Mouse (Mus musculus): ENCODE data around the gene Lrrc4. TPM values are rescaled to one million over a fixed set of nuclear protein-coding genes. Genes with fewer than 3 reads are reported as not detected.

The Lrrc4 gene
- polyA plus RNA-seq, 1 experiment from 2014 or later: 0.22 TPM

GRCm38 (mm10) chr6:28795792-28796515 lies 35.6 kb downstream of the Lrrc4 start:
- Histone ChIP-seq H3K27me3 (ENCODE audit: control insufficient read depth, insufficient read depth, low read length) (no peaks in the 10 kb centered on the region), H3K4me2 (ENCODE audit: low read depth, low read length) (no peak overlapping the region), H3K9ac (ENCODE audit: low read length) (no peak overlapping the region), H3K27ac (ENCODE audit: low read length) (no peak overlapping the region), H3K4me1 (ENCODE audit: control insufficient read depth, insufficient read depth, low read length) (peaks cover 3% of the 10 kb centered on the region; the same call in 1 of the 2 replicates), H3K4me3 (ENCODE audit: low read length) (no peak overlapping the region), H3K36me3 (ENCODE audit: control insufficient read depth, insufficient read depth) (0 out of 2 replicates have a peak, but pooled peaks cover 6% of the 10 kb centered on the region), H3K9me3 (replicated peaks; ENCODE audit: control insufficient read depth, low read length) (no peaks in the 10 kb centered on the region)
- WGBS: 81% methylated on average over 16 of the region's 16 CpGs
- ATAC-seq (replicated peaks; ENCODE audit: extremely low read depth, insufficient read depth, low FRiP score): no peak

- H3K4me3 ChIP-seq (ENCODE audit: low read length): no peak overlapping the region
- WGBS: 48% methylated on average over 9 of the region's 9 CpGs
- ATAC-seq (replicated peaks; ENCODE audit: extremely low read depth, insufficient read depth, low FRiP score): 0 out of 2 replicates have a peak, but pooled peaks have one; percentile 18
- H3K4me1 ChIP-seq (ENCODE audit: control insufficient read depth, insufficient read depth, low read length): peaks cover 3% of the 10 kb centered on the region; the same call in 1 of the 2 replicates
- no peaks in the 10 kb centered on the region for H3K9me3 ChIP-seq (replicated peaks; ENCODE audit: control insufficient read depth, low read length)
- no peak overlapping the region for H3K4me2 ChIP-seq (ENCODE audit: low read depth, low read length)
- 0 out of 2 replicates have a peak, but pooled peaks cover 6% of the 10 kb centered on the region for H3K36me3 ChIP-seq (ENCODE audit: control insufficient read depth, insufficient read depth)
- no peak overlapping the region for H3K27ac ChIP-seq (ENCODE audit: low read length)
- no peak overlapping the region for H3K9ac ChIP-seq (ENCODE audit: low read length)
- H3K27me3 ChIP-seq (ENCODE audit: control insufficient read depth, insufficient read depth, low read length): no peaks in the 10 kb centered on the region
Measured at GRCm38 (mm10) chr6:28795380-28795779, 36.2 kb downstream of the Lrrc4 start.

GRCm38 (mm10) chr6:28791809-28792208 lies 39.7 kb downstream of the Lrrc4 start:
- H3K4me3 ChIP-seq (ENCODE audit: low read length): no peak overlapping the region
- no peaks in the 10 kb centered on the region for H3K9me3 ChIP-seq (replicated peaks; ENCODE audit: control insufficient read depth, low read length)
- no peak overlapping the region for H3K9ac ChIP-seq (ENCODE audit: low read length)
- no peaks in the 10 kb centered on the region for H3K27me3 ChIP-seq (ENCODE audit: control insufficient read depth, insufficient read depth, low read length)
- H3K36me3 ChIP-seq (ENCODE audit: control insufficient read depth, insufficient read depth): 0 out of 2 replicates have a peak, but pooled peaks cover 6% of the 10 kb centered on the region
- 64% methylated on average over 3 of the region's 3 CpGs for WGBS
- no peak for ATAC-seq (replicated peaks; ENCODE audit: extremely low read depth, insufficient read depth, low FRiP score)
- H3K27ac ChIP-seq (ENCODE audit: low read length): no peak overlapping the region; the same call in 1 of the 2 replicates
- no peak overlapping the region for H3K4me2 ChIP-seq (ENCODE audit: low read depth, low read length)
- H3K4me1 ChIP-seq (ENCODE audit: control insufficient read depth, insufficient read depth, low read length): peaks cover 15% of the 10 kb centered on the region

DNA sequence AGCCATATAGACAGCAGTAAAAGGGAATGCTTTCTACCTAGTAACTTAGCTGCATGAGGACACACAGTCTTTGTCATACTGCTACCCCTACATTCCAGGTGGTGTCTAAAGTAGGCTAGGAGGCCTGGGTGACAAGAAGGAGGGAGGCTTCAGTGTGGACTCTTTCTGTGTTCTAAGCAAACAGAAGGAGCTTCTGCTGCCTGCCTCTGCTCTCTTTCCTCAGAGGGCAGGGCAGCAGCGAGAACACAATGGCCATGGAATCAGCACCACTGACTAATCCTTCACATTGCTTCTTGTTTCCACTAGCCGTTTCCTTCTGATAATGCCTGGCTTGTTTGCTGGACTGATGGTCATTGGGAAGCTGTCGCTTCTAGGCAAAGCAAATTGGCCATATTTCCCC lies 40.4 kb downstream of the Lrrc4 start:
- 0 out of 2 replicates have a peak, but pooled peaks have one; percentile 6 for ATAC-seq (replicated peaks; ENCODE audit: extremely low read depth, insufficient read depth, low FRiP score)
- Histone ChIP-seq H3K4me1 (ENCODE audit: control insufficient read depth, insufficient read depth, low read length) (peaks cover 15% of the 10 kb centered on the region), H3K36me3 (ENCODE audit: control insufficient read depth, insufficient read depth) (0 out of 2 replicates have a peak, but pooled peaks cover 2% of the 10 kb centered on the region), H3K4me2 (ENCODE audit: low read depth, low read length) (no peak overlapping the region), H3K9me3 (replicated peaks; ENCODE audit: control insufficient read depth, low read length) (no peaks in the 10 kb centered on the region), H3K27ac (ENCODE audit: low read length) (peak overlapping the region; percentile 33; the same call in 1 of the 2 replicates), H3K4me3 (ENCODE audit: low read length) (no peak overlapping the region), H3K27me3 (ENCODE audit: control insufficient read depth, insufficient read depth, low read length) (no peaks in the 10 kb centered on the region), H3K9ac (ENCODE audit: low read length) (no peak overlapping the region)
- 53% methylated on average over 3 of the region's 3 CpGs for WGBS

DNA sequence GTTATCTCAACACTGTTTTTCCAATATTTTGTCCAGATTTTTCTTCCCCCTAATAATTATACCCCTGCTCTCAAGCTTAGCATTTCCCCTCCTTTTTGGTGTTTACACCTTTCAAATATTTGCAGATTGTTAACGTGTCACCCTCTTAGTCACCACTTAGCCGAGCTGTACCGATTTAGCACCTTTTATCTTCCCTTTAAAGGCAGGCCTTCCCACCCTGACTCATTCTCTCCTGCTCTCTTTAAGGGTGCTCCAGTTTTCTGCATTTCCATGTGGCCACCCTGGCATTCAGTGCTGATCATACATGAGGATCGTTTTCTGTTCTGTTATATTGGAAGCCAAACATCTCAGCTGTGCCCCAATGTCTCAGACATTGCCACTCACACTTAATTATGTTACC lies 41.9 kb downstream of the Lrrc4 start:
- no peaks in the 10 kb centered on the region for H3K9me3 ChIP-seq (replicated peaks; ENCODE audit: control insufficient read depth, low read length)
- no peak overlapping the region for H3K4me2 ChIP-seq (ENCODE audit: low read depth, low read length)
- H3K4me3 ChIP-seq (ENCODE audit: low read length): no peak overlapping the region
- no peak for ATAC-seq (replicated peaks; ENCODE audit: extremely low read depth, insufficient read depth, low FRiP score)
- no peaks in the 10 kb centered on the region for H3K27me3 ChIP-seq (ENCODE audit: control insufficient read depth, insufficient read depth, low read length)
- no peak overlapping the region for H3K27ac ChIP-seq (ENCODE audit: low read length)
- WGBS: 35% methylated on average over 4 of the region's 4 CpGs
- H3K4me1 ChIP-seq (ENCODE audit: control insufficient read depth, insufficient read depth, low read length): peaks cover 22% of the 10 kb centered on the region
- H3K9ac ChIP-seq (ENCODE audit: low read length): no peak overlapping the region
- no peaks in the 10 kb centered on the region for H3K36me3 ChIP-seq (ENCODE audit: control insufficient read depth, insufficient read depth)

DNA sequence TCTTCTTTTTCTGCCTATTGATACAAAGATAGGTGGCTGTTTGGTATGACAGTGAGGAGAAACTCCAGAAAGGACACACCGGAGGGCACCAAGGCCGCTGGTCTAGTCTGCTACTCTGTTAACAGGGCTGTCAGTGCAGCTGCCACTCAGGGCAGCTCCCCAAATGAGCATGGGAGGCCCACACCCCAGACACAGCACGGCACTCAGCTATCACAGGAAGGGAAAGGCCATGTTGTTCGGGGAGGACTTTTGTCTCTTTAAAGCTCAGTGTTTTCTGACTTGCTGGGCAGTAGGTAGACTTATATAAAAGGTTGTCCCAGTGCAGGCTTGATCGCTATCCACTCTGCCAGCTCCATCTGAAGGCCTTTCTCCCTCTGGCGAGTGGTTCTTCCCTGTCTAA lies 44.4 kb downstream of the Lrrc4 start:
- ATAC-seq (replicated peaks; ENCODE audit: extremely low read depth, insufficient read depth, low FRiP score): no peak
- Histone ChIP-seq H3K9ac (ENCODE audit: low read length) (no peak overlapping the region), H3K36me3 (ENCODE audit: control insufficient read depth, insufficient read depth) (no peaks in the 10 kb centered on the region), H3K4me2 (ENCODE audit: low read depth, low read length) (no peak overlapping the region), H3K4me1 (ENCODE audit: control insufficient read depth, insufficient read depth, low read length) (peaks cover 26% of the 10 kb centered on the region), H3K4me3 (ENCODE audit: low read length) (no peak overlapping the region), H3K27ac (ENCODE audit: low read length) (no peak overlapping the region), H3K27me3 (ENCODE audit: control insufficient read depth, insufficient read depth, low read length) (no peaks in the 10 kb centered on the region), H3K9me3 (replicated peaks; ENCODE audit: control insufficient read depth, low read length) (no peaks in the 10 kb centered on the region)
- 45% methylated on average over 6 of the region's 6 CpGs for whole genome bisulfite sequencing

GRCm38 (mm10) chr6:28785770-28786169 lies 45.8 kb downstream of the Lrrc4 start:
- Histone ChIP-seq H3K9me3 (replicated peaks; ENCODE audit: control insufficient read depth, low read length) (no peaks in the 10 kb centered on the region), H3K4me2 (ENCODE audit: low read depth, low read length) (no peak overlapping the region), H3K4me3 (ENCODE audit: low read length) (no peak overlapping the region), H3K4me1 (ENCODE audit: control insufficient read depth, insufficient read depth, low read length) (peaks cover 34% of the 10 kb centered on the region), H3K36me3 (ENCODE audit: control insufficient read depth, insufficient read depth) (no peaks in the 10 kb centered on the region), H3K27ac (ENCODE audit: low read length) (no peak overlapping the region), H3K27me3 (ENCODE audit: control insufficient read depth, insufficient read depth, low read length) (no peaks in the 10 kb centered on the region), H3K9ac (ENCODE audit: low read length) (no peak overlapping the region)
- no peak for ATAC-seq (replicated peaks; ENCODE audit: extremely low read depth, insufficient read depth, low FRiP score)
- WGBS: 53% methylated on average over 8 of the region's 8 CpGs

- H3K4me2 ChIP-seq (ENCODE audit: low read depth, low read length): no peak overlapping the region
- H3K4me3 ChIP-seq (ENCODE audit: low read length): no peak overlapping the region
- peaks cover 24% of the 10 kb centered on the region for H3K4me1 ChIP-seq (ENCODE audit: control insufficient read depth, insufficient read depth, low read length)
- WGBS: 82% methylated on average over 5 of the region's 5 CpGs
- H3K27ac ChIP-seq (ENCODE audit: low read length): no peak overlapping the region
- no peaks in the 10 kb centered on the region for H3K27me3 ChIP-seq (ENCODE audit: control insufficient read depth, insufficient read depth, low read length)
- H3K9me3 ChIP-seq (replicated peaks; ENCODE audit: control insufficient read depth, low read length): no peaks in the 10 kb centered on the region
- H3K9ac ChIP-seq (ENCODE audit: low read length): no peak overlapping the region
- no peaks in the 10 kb centered on the region for H3K36me3 ChIP-seq (ENCODE audit: control insufficient read depth, insufficient read depth)
- no peak for ATAC-seq (replicated peaks; ENCODE audit: extremely low read depth, insufficient read depth, low FRiP score)
Measured at GRCm38 (mm10) chr6:28783953-28784352, 47.6 kb downstream of the Lrrc4 start.

DNA sequence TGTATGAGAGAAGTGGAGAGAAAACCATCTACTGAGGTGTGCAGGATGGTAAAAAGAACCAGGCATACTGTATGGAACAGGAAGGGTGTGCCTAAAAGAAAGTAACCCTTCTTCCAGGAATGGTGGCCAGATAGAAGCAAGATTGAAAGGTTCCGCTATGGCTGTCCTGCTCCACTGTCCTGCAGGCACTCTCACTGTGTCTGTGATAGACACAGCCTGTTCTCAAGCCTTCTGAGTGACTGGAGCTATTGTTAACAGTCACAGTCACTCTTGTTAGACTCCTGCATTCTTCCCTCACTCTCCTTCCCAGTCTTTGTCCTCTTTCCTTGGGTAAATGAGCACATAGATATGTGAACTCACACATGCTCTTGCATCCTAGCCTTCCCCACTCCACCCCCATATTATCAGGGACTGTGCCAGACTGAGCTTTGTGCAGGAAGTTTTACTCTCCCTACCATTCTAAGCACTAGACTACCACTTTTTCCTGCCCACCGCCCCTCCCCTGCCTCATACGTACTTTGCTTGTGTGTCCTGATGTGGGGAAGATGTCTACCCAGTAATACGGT lies 48.4 kb downstream of the Lrrc4 start:
- Histone ChIP-seq H3K9me3 (replicated peaks; ENCODE audit: control insufficient read depth, low read length) (no peaks in the 10 kb centered on the region), H3K4me3 (ENCODE audit: low read length) (no peak overlapping the region), H3K4me1 (ENCODE audit: control insufficient read depth, insufficient read depth, low read length) (peaks cover 22% of the 10 kb centered on the region), H3K27ac (ENCODE audit: low read length) (no peak overlapping the region), H3K27me3 (ENCODE audit: control insufficient read depth, insufficient read depth, low read length) (no peaks in the 10 kb centered on the region), H3K9ac (ENCODE audit: low read length) (no peak overlapping the region), H3K4me2 (ENCODE audit: low read depth, low read length) (no peak overlapping the region), H3K36me3 (ENCODE audit: control insufficient read depth, insufficient read depth) (no peaks in the 10 kb centered on the region)
- ATAC-seq (replicated peaks; ENCODE audit: extremely low read depth, insufficient read depth, low FRiP score): no peak
- WGBS: 77% methylated on average over 4 of the region's 4 CpGs
